Mouse (Mus musculus): ENCODE data around the gene Ptprk. TPM values are rescaled to one million over a fixed set of nuclear protein-coding genes. Genes with fewer than 3 reads are reported as not detected.

The Ptprk gene
- total RNA-seq, 2 experiments from 2014 or later, result 3.2 to 5.9 TPM

DNA sequence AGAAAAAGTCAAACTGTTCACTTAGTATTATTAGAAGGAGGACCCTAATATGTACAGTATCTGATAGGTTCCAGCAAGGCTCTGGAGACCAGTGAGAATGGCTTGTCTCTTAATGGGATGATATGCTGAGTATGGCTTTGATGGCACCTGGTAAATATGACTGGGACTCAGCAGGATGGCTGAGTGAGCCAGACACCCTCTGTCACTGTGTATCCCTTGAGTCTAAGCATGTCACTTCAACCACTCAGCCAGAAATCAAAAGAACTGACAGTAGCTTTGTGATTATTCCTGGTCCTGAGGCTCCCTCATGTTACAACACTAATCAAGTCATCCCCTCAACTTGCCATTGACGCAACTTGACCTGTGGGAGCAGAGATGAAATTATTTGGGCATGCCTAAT is 383.4 kb downstream of the Ptprk start:
- intact Hi-C loops (cut with DNase I), result no loop called here
- TF ChIP-seq CTCF (IDR thresholded peaks at IDR 0.05), result no peak
- no peak for DNase-seq
- Histone ChIP-seq H3K4me3 (no peak overlapping the region), H3K27ac (no peak overlapping the region)

- DNase-seq, result no peak
- no peak overlapping the region for H3K27ac ChIP-seq
- no peak for TF ChIP-seq CTCF (IDR thresholded peaks at IDR 0.05)
- H3K4me3 ChIP-seq, result no peak overlapping the region
- intact Hi-C loops (cut with DNase I), result no loop called here
Observed at GRCm38 (mm10) chr10:28459963-28460362, 385.3 kb downstream of the Ptprk start.

DNA sequence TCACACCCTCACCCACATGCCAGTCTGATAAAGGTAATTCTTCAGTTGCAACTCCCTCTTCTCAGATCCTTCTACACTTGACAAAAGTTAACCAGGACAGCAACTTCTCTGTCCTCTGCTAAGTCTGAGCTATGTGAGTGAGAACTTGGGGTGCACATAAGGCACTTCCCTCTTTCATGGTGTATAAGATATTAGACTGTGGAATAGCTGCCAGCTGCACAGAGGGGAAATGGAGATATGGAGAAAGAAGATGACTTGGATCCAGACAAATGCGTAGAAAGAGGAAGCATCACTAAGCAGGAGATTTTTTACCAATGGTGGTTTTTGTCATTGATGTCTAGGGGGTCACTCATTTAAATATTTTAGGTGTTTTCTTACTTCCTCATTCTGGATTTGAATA is 389.1 kb downstream of the Ptprk start:
- intact Hi-C loops (cut with DNase I), result no loop called here
- no peak for TF ChIP-seq CTCF (IDR thresholded peaks at IDR 0.05)
- no peak for DNase-seq
- H3K27ac ChIP-seq, result no peak overlapping the region
- H3K4me3 ChIP-seq, result no peak overlapping the region

DNA sequence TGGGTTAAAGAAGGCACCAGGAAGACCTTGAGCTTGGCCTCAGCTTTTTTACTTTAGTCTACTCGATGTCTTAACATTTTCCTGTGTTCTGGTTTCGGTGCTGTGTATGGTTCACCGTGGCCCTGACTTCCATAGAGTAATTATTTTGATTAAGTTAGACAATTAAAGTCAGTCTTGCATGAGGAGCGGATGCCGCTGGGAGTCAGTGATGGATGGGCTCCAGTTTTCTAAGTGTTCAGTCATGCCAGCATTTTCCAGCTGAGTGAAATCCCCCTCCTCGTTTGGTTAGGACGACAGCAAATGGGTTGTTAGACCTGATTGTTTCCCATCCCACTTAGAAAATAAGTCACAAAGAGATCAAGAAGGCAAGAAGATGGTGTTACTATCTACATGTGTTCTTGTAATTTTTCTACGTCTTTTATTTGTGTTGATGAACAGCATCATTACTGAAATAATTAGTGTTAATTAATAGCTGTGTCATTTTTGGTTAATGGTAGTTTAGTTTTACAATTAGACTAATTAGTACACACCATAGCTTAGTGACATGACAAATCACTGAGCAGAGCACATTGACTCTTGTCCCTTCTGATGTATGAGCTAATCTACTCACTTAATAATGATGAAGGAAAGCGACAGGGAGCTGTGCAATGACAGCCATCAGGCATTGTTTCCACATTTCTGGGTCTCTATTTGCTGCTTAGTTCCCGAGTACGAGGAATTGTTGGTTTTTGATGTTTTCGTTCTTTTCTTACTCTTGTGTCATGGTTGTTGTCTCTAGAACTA is 390.3 kb downstream of the Ptprk start:
- no peak for TF ChIP-seq CTCF (IDR thresholded peaks at IDR 0.05)
- Histone ChIP-seq H3K27ac (no peak overlapping the region), H3K4me3 (no peak overlapping the region)
- intact Hi-C loops (cut with DNase I), result no loop called here
- no peak for DNase-seq

DNA sequence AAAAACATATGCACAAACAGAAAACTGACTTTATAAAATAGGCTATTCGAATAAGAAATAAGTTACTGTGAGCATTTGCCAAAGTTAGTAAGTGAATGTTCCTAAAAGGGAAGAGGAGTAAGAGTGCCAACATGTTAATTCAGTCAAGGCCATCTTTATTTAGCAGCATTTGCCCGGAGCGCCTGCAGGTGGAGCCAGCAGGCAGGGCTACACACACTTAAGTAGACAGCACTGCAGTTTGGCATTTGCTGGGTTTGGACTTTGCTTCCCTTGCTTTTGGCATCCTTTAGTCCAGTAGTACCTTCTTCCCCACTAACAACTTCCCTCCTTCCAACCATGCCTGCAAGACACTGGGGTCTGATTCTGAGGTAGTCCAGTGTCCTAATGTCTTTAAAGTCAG is 411.0 kb downstream of the Ptprk start:
- no peak overlapping the region for H3K4me3 ChIP-seq
- intact Hi-C loops (cut with DNase I), result loop anchor here (5.0 kb wide), 1 partner anchor 357 kb away; no protein-coding TSS in a partner anchor
- H3K27ac ChIP-seq, result no peak overlapping the region
- TF ChIP-seq CTCF (IDR thresholded peaks at IDR 0.05), result peak; percentile 69
- DNase-seq, result peak; percentile 28

GRCm38 (mm10) chr10:28491006-28491405 is 416.4 kb downstream of the Ptprk start:
- no peak overlapping the region for H3K4me3 ChIP-seq
- DNase-seq, result no peak
- H3K27ac ChIP-seq, result no peak overlapping the region
- TF ChIP-seq CTCF (IDR thresholded peaks at IDR 0.05), result no peak
- intact Hi-C loops (cut with DNase I), result no loop called here

DNA sequence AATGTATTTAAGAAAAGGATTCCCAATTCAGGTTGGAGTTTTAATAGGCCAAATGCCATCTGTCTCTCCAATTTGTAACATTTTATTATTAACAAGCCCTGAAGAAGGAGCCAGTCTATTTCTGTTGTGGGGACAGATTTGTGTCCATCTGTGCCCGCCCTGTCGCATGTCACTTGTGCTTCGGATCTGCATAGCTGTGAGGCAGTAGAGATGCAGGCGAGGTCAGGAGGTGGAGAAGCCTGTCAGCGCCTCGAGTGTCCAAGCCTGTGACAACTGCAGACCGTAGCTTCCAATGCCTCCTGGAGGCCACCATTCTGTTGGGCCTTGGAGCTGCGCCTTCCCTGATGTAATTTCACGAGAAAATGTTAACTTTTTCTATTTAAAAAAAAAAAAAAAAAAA is 417.6 kb downstream of the Ptprk start:
- Histone ChIP-seq H3K27ac (no peak overlapping the region), H3K4me3 (no peak overlapping the region)
- DNase-seq, result no peak
- TF ChIP-seq CTCF (IDR thresholded peaks at IDR 0.05), result no peak
- intact Hi-C loops (cut with DNase I), result no loop called here

- intact Hi-C loops (cut with DNase I), result no loop called here
- H3K4me3 ChIP-seq, result no peak overlapping the region
Observed at GRCm38 (mm10) chr10:28492870-28493269, 418.2 kb downstream of the Ptprk start.

GRCm38 (mm10) chr10:28493271-28493861 is 418.7 kb downstream of the Ptprk start:
- Histone ChIP-seq H3K27ac (no peak overlapping the region), H3K4me3 (peak overlapping the region; percentile 17; the same call in 1 of the 2 replicates)
- TF ChIP-seq CTCF (IDR thresholded peaks at IDR 0.05), result no peak
- DNase-seq, result no peak
- intact Hi-C loops (cut with DNase I), result no loop called here

More at GRCm38 (mm10) chr10:28492870-28493269, 418.2 kb downstream of the Ptprk start:
- TF ChIP-seq CTCF (IDR thresholded peaks at IDR 0.05), result no peak
- H3K27ac ChIP-seq, result no peak overlapping the region
- DNase-seq, result no peak

GRCm38 (mm10) chr10:28497791-28498190 is 423.2 kb downstream of the Ptprk start:
- no peak for DNase-seq
- intact Hi-C loops (cut with DNase I), result no loop called here
- Histone ChIP-seq H3K4me3 (no peak overlapping the region), H3K27ac (no peak overlapping the region)
- no peak for TF ChIP-seq CTCF (IDR thresholded peaks at IDR 0.05)

GRCm38 (mm10) chr10:28498504-28498903 is 423.9 kb downstream of the Ptprk start:
- no peak for DNase-seq
- H3K4me3 ChIP-seq, result no peak overlapping the region
- no peak for TF ChIP-seq CTCF (IDR thresholded peaks at IDR 0.05)
- no peak overlapping the region for H3K27ac ChIP-seq
- intact Hi-C loops (cut with DNase I), result no loop called here

- H3K27ac ChIP-seq, result no peak overlapping the region
- no peak for TF ChIP-seq CTCF (IDR thresholded peaks at IDR 0.05)
- H3K4me3 ChIP-seq, result no peak overlapping the region
- DNase-seq, result no peak
- intact Hi-C loops (cut with DNase I), result no loop called here
Observed at GRCm38 (mm10) chr10:28513601-28514000, 439.0 kb downstream of the Ptprk start.

- no peak overlapping the region for H3K27ac ChIP-seq
- DNase-seq, result no peak
- intact Hi-C loops (cut with DNase I), result no loop called here
- no peak overlapping the region for H3K4me3 ChIP-seq
- no peak for TF ChIP-seq CTCF (IDR thresholded peaks at IDR 0.05)
Observed at GRCm38 (mm10) chr10:28516147-28516546, 441.5 kb downstream of the Ptprk start.

GRCm38 (mm10) chr10:28518297-28518696 is 443.7 kb downstream of the Ptprk start:
- H3K4me3 ChIP-seq, result no peak overlapping the region
- H3K27ac ChIP-seq, result no peak overlapping the region
- DNase-seq, result no peak
- no peak for TF ChIP-seq CTCF (IDR thresholded peaks at IDR 0.05)
- intact Hi-C loops (cut with DNase I), result no loop called here
